Mouse (Mus musculus): ENCODE results near the gene Sbno1. TPM values are rescaled to one million over a fixed set of nuclear protein-coding genes. Genes with fewer than 3 reads are reported as not detected.
"Not testable (repeated sequence)": the region's sequence is repeated elsewhere in the genome, so short reads cannot be mapped to it uniquely, and the experiment has no call there.

The Sbno1 gene
- 10 to 100 TPM; 38.8 to 44.3 TPM for total RNA-seq (2021)
- long read RNA-seq, experiment 1, partial matches to known transcripts, result 3 of 8 reads
- long read RNA-seq, experiment 1, other reads (novel, unspliced or antisense), result 5 of 8 reads
- long read RNA-seq, experiment 2, partial matches to known transcripts, result 3 of 5 reads
- long read RNA-seq, experiment 2, other reads (novel, unspliced or antisense), result 2 of 5 reads

DNA sequence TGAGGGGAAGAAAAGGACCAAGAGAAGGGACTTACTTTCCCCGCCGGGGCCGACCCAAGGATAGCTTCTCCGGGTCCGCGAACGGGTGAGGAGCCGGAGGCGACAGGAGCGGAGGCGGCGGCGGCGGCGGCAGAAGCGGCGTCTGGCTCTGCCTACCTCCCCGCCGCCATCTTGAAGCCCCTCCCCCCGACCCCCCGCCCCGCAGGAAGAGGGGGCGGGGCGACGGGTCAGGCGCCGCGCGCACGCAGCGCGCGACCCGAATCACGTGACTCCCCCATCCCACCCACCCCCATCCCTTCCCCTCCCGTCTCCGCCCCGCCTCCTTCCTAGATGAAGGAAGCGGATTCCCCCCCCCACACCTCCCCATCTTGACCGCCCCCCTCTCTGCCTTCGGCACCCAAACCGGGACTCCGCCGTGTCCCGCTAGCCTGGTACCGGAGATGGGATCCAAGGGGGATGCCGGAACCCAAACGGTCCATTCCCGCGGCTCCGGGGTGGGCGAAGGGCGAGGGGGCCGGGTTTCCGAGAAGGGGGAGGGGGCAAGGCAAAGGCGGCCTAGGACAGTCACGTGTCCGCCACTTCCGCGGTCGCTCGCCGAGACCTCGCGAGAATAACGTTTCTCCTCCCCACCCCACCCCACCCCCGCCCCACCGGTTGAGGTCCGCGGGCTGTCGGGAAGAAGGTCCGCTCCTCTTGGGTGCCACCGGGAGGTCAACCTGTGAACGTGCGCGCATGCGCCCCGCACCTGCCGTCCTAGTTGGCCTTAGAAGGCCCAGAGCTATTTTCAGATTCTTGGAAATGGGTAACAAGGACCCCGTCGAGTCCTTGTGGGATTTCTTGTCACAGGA lies at the start of gene Sbno1:
Gene Sbno1, minus strand, starts transcription at position 590 of the 848 bp plus-strand sequence.
- peak; percentile 91 for DNase-seq

DNA sequence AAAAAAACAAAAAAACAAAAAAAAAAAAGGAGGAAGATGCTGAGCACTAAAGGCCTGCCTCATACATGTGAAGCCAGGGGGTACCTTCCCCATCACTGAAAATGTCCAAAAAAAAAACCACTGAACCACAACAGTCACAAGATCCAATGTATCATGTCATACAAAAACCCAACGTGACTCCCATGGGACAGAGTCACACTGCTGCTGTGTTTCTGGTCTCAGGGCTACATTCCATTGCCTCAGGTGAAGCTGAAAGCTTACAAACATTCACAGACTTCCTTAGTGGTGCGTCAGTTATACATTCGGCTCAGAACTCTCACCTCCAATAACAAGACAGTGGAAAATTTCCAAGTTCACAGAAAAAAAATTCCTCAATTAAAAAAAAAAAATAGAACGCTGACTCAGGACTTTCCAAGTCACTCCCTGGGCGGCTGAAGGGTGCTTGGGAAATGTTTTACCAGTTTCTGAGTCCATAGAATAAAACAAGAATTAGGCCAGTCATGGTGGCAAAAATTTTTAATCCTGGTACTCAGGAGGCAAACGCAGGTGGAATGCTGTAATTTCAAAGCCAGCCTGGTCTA lies 44.9 kb upstream of the Sbno1 start:
- no peak for DNase-seq

GRCm38 (mm10) chr5:124469486-124469885 lies 43.7 kb upstream of the Sbno1 start:
- DNase-seq, result no peak

DNA sequence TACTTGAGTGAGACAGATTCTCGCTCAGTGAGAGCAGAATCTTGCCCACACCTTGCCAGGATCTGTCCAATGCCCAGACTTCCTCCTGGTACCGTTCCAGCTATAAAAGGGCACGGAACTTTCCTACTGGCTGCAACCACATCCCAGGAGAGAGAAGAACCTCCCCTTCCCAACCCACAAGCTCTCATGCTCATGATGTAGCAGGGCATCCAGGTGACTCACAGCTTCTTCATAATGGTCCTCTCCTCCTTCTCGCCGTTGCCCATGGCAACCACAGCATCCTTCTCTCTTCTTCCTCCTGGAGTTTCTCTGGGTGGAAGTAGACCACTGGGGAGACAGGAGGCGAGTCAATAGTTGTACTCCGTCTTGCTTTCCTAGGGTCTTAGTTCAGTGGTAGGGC lies 42.6 kb upstream of the Sbno1 start:
- no peak for DNase-seq

DNA sequence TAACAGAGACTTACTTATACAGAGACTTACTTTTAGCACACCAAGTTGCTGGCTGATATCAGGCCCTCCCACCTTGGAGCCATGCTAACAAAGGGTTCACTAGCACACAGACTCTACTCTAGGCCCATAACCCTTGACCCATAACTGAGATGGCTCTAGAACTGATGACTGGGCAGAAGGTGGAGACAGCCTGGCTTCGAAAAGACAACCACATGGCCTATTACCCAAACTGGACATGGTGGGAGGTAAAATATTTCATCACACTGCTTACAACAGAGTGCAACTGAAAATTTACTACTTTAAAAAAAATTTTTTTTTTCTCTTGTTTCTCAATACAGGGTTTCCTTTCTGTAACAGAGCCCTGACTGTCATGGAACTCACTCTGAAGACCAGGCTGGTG lies 42.0 kb upstream of the Sbno1 start:
- DNase-seq, result no peak

DNA sequence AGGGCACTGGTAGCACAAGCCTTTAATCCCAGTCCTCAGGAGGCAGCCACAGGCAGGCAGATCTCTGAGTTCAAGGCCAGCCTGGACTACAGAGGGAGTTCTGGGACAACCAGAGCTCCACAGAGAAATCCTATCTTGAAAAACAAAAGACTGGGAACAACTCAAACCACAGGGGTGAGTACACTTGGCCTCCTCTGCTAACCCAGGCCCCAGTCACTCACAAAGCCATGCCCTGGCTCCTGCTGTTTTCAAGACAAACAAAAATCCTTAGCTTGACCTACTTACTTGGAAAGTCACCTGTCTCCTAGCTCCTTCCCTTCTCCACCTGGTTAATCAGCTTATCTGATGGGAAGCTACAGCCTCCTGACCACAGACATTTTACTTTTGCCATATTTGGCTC lies 39.1 kb upstream of the Sbno1 start:
- DNase-seq, result no peak

- no peak for DNase-seq
These were observed 37.7 kb upstream of the Sbno1 start for GRCm38 (mm10) chr5:124463462-124463861.

GRCm38 (mm10) chr5:124462297-124463025 lies 36.7 kb upstream of the Sbno1 start:
- DNase-seq, result no peak

GRCm38 (mm10) chr5:124460922-124461321 lies 35.1 kb upstream of the Sbno1 start:
- DNase-seq, result not testable (repeated sequence)

DNA sequence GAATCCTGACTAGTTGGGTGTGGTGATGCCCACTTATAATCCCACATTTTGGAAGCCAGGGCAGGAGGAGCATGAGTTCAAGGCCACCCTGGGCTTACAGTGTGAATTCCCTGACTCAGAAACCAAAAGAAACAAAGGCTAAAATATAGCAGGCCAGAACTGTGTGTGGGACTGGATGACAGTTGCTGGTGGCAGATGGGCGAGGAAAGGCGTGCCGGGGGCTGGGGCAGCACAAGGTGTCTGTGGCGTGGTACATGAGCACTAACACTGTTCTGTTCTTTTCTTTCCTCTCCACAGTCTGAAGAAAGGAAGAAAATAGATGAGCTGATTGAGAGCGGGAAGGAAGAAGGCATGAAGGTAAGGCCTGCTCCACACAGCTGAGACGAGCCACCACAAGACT lies 31.0 kb upstream of the Sbno1 start:
- DNase-seq, result no peak

- DNase-seq, result no peak
These were observed 28.2 kb upstream of the Sbno1 start for GRCm38 (mm10) chr5:124454082-124454419.

DNA sequence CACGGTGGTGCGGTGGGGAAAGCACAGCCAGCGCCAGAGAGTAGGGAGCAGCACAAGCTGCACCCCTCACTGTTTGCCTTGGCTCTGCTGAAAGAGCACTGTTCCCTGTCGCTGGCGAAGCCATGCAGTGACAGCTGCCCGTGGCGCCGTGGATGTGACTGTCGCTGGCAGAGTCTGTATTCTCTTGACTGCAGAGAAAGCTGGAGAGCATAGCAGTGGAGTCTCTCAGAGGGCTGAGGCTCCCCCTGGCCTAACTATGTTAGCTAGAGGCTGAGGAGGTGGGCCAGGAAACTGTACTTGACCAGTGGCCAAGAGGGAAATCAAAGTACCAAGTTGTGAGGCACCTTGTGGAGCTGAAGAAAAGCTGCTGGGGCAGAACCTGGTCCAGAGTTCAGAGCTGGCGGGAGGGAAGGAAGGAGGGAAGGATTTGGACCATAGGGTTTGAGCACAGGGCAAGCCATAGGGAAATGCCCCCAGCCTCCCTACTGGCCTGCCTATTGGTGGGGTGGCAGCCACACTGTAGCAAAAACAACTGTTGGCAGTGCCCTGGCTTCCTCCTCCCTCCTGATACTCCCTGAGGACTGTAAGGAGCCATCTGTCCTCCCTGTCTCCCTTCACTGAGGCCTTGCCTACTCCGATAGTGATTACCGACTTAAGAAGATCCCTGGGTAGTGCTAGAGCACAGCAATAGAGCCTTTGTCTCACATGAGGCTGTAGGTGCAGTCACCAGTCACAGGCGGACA lies 27.7 kb upstream of the Sbno1 start:
- DNase-seq, result no peak

- DNase-seq, result no peak
These were observed 26.9 kb upstream of the Sbno1 start for GRCm38 (mm10) chr5:124452494-124453228.

GRCm38 (mm10) chr5:124450641-124451340 lies 25.0 kb upstream of the Sbno1 start:
- DNase-seq, result no peak

DNA sequence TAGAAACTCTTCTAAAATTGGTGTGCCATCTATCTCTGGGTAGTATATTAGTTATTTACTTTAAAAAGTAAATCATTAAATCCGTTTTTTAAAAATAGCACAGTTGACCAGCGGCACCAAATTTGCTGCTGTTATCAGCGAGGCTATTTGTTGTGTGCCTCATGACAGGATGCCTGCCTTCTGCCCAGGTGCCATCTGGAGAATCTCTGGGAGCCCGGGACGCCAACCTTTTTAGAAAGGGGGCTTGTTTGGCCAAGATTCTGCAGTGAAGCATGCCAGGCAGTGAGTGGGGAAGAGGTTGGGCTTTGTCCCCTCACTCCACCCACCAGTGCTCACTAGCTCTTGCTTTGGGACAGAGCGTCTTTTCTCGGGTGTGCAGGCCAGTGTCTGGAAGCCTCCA lies 24.2 kb upstream of the Sbno1 start:
- no peak for DNase-seq

DNA sequence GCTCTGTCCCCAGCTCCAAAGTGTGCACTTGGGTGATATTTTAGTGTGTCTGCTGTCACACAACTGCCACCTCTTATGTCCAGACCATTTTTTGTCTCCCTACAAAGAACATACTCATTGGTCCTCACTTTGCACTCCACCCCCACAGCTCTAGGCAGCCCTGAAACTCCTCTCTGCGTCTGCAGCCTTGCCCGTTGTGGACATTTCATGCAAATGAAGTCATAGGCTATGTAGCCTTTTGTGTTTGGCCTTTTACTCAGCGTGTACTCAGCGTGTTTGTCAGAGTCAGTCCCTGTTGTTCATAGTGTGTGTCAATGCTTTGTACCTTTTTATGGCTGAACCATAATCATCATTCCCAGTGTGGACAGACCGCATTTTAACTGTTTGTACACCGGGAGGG lies 23.7 kb upstream of the Sbno1 start:
- DNase-seq, result no peak

DNA sequence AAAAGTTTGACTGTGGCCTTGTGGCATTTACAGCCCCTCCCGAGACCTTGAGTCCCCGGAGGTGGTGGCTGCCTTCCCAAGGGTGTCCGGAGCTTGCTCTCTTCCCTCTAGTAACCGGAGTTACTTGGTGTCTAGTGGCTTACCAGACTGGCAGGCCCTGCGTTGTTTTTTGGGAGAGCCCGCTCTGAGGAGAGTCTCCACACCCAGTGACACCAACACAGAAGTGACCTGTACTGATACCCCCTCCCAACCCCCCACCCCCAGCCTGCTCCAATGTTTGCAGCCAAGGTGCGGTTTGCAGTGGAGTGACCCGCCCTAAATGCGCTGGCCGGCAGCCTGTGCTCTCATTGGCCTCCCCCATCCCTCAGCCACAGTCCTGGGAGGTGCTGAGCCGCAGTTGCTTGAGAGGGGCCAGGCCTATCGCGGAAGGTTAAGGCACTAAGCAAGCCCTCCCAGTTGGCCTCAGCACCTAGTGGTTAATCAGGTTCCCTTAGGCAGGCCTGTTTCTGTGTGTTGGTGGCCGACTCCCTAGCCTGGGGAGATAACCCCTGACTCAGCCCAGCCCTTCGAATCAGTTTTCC lies 20.6 kb upstream of the Sbno1 start:
- peak; percentile 59 for DNase-seq

DNA sequence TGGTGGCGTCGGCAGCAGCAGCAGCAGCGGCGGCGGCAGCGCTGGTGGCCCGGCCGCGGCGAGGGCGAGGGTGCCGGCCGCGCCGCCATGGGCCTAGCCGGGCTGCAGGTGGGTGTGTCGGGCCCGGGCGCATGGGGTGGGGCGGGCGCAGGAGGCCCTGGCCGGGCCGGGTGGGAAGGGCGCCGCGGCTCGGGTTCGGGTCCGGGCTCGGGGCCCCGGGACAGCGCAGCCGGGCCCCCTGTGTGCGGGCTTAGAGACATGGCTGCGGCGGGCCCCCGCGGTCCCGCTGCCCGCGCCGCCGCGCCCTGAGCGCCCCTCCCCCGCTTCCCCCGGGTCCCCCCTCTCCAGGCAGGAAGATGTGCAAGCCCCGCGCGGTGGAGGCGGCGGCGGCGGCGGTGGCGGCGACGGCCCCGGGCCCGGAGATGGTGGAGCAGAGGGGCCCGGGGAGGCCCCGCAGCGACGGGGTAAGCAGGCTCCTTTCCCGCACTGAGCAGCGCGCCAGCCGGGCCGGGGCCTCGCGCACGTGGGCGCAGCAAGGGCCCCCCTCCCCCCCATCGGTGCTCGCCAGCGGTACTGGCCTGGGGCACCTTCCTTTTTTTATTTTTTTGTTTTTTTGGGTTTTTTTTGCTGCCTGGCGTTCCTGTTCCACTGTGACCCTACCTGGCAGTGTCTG lies 20.0 kb upstream of the Sbno1 start:
- DNase-seq, result peak; percentile 54

- DNase-seq, result peak; percentile 76
These were observed 19.1 kb upstream of the Sbno1 start for GRCm38 (mm10) chr5:124444661-124445561.

Measured in gastrocnemius, postnatal 10 days (tissue).